In genomic region chr2:147941319-147941718, GRCm38 (mm10) we compare ENCODE assay signal across 19 mouse cellular contexts.
DNase-seq lines count a peak whose midpoint lies in the region; ATAC-seq and TF ChIP-seq lines count a peak whose summit lies in the region.
"Had no signal": no experiment of that assay in that cellular context is flagged by ENCODE, and none has a peak within 500 bp of the region (broad histone marks: within the 10 kb centered on the region; RNA-seq: fewer than 3 reads in every experiment).

No protein-coding gene starts in this region.

- intact Hi-C loops in heart, postnatal 36 days (cut with DNase I) = no loop called here

- ATAC-seq in kidney, postnatal 0 days (replicated peaks; ENCODE audit: low FRiP score, low read depth) = no peak
- ATAC-seq in embryonic facial prominence, embryonic 14.5 days (ENCODE audit: low read depth) = no peak; the same call in 1 of the 2 replicates
- ATAC-seq in stomach, embryonic 16.5 days (ENCODE audit: insufficient read depth, low FRiP score) = peak; percentile 83
- ATAC-seq: forebrain, embryonic 14.5 days had no signal

- no peaks in the 10 kb centered on the region for H3K27me3 ChIP-seq in kidney, postnatal 0 days (ENCODE audit: insufficient read depth, low read length)
- H3K27me3 ChIP-seq in kidney, adult 2 months (replicated peaks; ENCODE audit: control insufficient read depth, insufficient read depth, low read length) = no peaks in the 10 kb centered on the region
- no peaks in the 10 kb centered on the region for H3K27me3 ChIP-seq in embryonic facial prominence, embryonic 14.5 days (replicated peaks; ENCODE audit: control insufficient read depth, insufficient read depth, low read length)
- no peaks in the 10 kb centered on the region for H3K27me3 ChIP-seq in stomach, embryonic 16.5 days (ENCODE audit: control insufficient read depth, insufficient read depth, low read length)
- H3K27me3 ChIP-seq: embryonic facial prominence, embryonic 13.5 days; hindbrain, embryonic 13.5 days had no signal

- 6% methylated on average over 4 of the region's 4 CpGs for WGBS in kidney, postnatal 0 days
- WGBS in kidney, adult 2 months = 38% methylated on average over 4 of the region's 4 CpGs
- whole genome bisulfite sequencing in embryonic facial prominence, embryonic 14.5 days = 12% methylated on average over 4 of the region's 4 CpGs
- WGBS in stomach, embryonic 16.5 days = 8% methylated on average over 4 of the region's 4 CpGs

- DNase-seq in heart, adult 11 months = peak; percentile 29
- no peak for DNase-seq in heart, postnatal 36 days
- peak; percentile 38 for DNase-seq in kidney, postnatal 0 days (ENCODE audit: low spot score)
- DNase-seq in kidney, adult 2 months = no peak
- DNase-seq in embryonic facial prominence, embryonic 14.5 days (ENCODE audit: low spot score) = peak; percentile 9
- DNase-seq in urinary bladder, postnatal 14 days (ENCODE audit: low spot score) = no peak
- DNase-seq: adrenal gland, postnatal 10 days; cerebellum, adult 11 months; cerebellum, adult 8-10 months; cerebellum, postnatal 14 days; embryo, embryonic 11 days; gastrocnemius, postnatal 36 days; heart, adult 18-20 months; heart, postnatal 10 days had no signal

- no peak overlapping the region for H3K4me3 ChIP-seq in kidney, postnatal 0 days (replicated peaks; ENCODE audit: low read depth, low read length)
- H3K4me3 ChIP-seq in kidney, adult 2 months (ENCODE audit: insufficient read depth, low read depth, low read length) = no peak overlapping the region
- H3K4me3 ChIP-seq in embryonic facial prominence, embryonic 14.5 days (ENCODE audit: low read depth, low read length) = no peak overlapping the region
- no peak overlapping the region for H3K4me3 ChIP-seq in stomach, embryonic 16.5 days (replicated peaks; ENCODE audit: low read length)
- H3K4me3 ChIP-seq: embryonic facial prominence, embryonic 13.5 days; heart, embryonic 10.5 days; hindbrain, embryonic 13.5 days had no signal

- no peak overlapping the region for H3K4me2 ChIP-seq in kidney, postnatal 0 days (ENCODE audit: low read length)
- H3K4me2 ChIP-seq in embryonic facial prominence, embryonic 14.5 days (ENCODE audit: low read depth, low read length) = no peak overlapping the region
- no peak overlapping the region for H3K4me2 ChIP-seq in stomach, embryonic 16.5 days (ENCODE audit: low read depth, low read length)
- H3K4me2 ChIP-seq: embryonic facial prominence, embryonic 13.5 days; hindbrain, embryonic 13.5 days had no signal

- H3K9me3 ChIP-seq in kidney, postnatal 0 days (replicated peaks; ENCODE audit: low read length) = no peaks in the 10 kb centered on the region
- H3K9me3 ChIP-seq in embryonic facial prominence, embryonic 14.5 days (ENCODE audit: control insufficient read depth, low read length) = no peaks in the 10 kb centered on the region; the same call in 1 of the 2 replicates
- no peaks in the 10 kb centered on the region for H3K9me3 ChIP-seq in stomach, embryonic 16.5 days (replicated peaks; ENCODE audit: control insufficient read depth, low read length)
- H3K9me3 ChIP-seq: embryonic facial prominence, embryonic 13.5 days; heart, embryonic 10.5 days had no signal

- TF ChIP-seq CTCF in kidney, postnatal 0 days (IDR thresholded peaks at IDR 0.05; ENCODE audit: low read depth) = no peak
- TF ChIP-seq CTCF in kidney, adult 2 months (conservative IDR thresholded peaks at IDR 0.05; ENCODE audit: insufficient read depth, insufficient read length, low read depth, low read length) = no peak

- no peaks in the 10 kb centered on the region for H3K4me1 ChIP-seq in kidney, postnatal 0 days (replicated peaks; ENCODE audit: insufficient read depth, low read length)
- H3K4me1 ChIP-seq in kidney, adult 2 months (ENCODE audit: control insufficient read depth, insufficient read depth, low read length) = no peaks in the 10 kb centered on the region
- H3K4me1 ChIP-seq in embryonic facial prominence, embryonic 14.5 days (ENCODE audit: control insufficient read depth, insufficient read depth, low read length) = no peaks in the 10 kb centered on the region
- H3K4me1 ChIP-seq in stomach, embryonic 16.5 days (ENCODE audit: control insufficient read depth, insufficient read depth, low read length) = no peaks in the 10 kb centered on the region
- H3K4me1 ChIP-seq: embryonic facial prominence, embryonic 13.5 days; heart, embryonic 10.5 days; hindbrain, embryonic 13.5 days had no signal

- H3K27ac ChIP-seq in kidney, postnatal 0 days = no peak overlapping the region
- no peak overlapping the region for H3K27ac ChIP-seq in kidney, adult 2 months (ENCODE audit: insufficient read depth, low read depth, low read length)
- no peak overlapping the region for H3K27ac ChIP-seq in embryonic facial prominence, embryonic 14.5 days (replicated peaks; ENCODE audit: low read depth, low read length)
- peak overlapping the region; percentile 16 for H3K27ac ChIP-seq in stomach, embryonic 16.5 days (ENCODE audit: low read length)
- H3K27ac ChIP-seq: embryonic facial prominence, embryonic 13.5 days; heart, embryonic 10.5 days; hindbrain, embryonic 13.5 days had no signal

- H3K9ac ChIP-seq in kidney, postnatal 0 days (ENCODE audit: low read depth, low read length) = no peak overlapping the region
- H3K9ac ChIP-seq in embryonic facial prominence, embryonic 14.5 days (ENCODE audit: low read depth, low read length) = no peak overlapping the region
- H3K9ac ChIP-seq in stomach, embryonic 16.5 days (ENCODE audit: low read length) = no peak overlapping the region
- H3K9ac ChIP-seq: embryonic facial prominence, embryonic 13.5 days; hindbrain, embryonic 13.5 days had no signal

- TF ChIP-seq POLR2A in kidney, adult 2 months (IDR thresholded peaks at IDR 0.05; ENCODE audit: low read depth, low read length) = no peak

- H3K36me3 ChIP-seq in kidney, postnatal 0 days (ENCODE audit: insufficient read depth, low read length) = no peaks in the 10 kb centered on the region
- no peaks in the 10 kb centered on the region for H3K36me3 ChIP-seq in kidney, adult 2 months (ENCODE audit: control insufficient read depth, insufficient read depth, low read length)
- H3K36me3 ChIP-seq in embryonic facial prominence, embryonic 14.5 days (ENCODE audit: control insufficient read depth, insufficient read depth, low read length) = no peaks in the 10 kb centered on the region
- no peaks in the 10 kb centered on the region for H3K36me3 ChIP-seq in stomach, embryonic 16.5 days (ENCODE audit: control insufficient read depth, insufficient read depth, low read length)
- H3K36me3 ChIP-seq: embryonic facial prominence, embryonic 13.5 days; heart, embryonic 10.5 days; hindbrain, embryonic 13.5 days had no signal

Comparison
In these comparisons a context has a peak if more than half of its experiments do, and no peak if none do; other contexts are left out.
1. DNase-seq: peak in heart, adult 11 months (single experiment), kidney, postnatal 0 days (single experiment) and embryonic facial prominence, embryonic 14.5 days (single experiment); none in heart, postnatal 36 days (0 of 2), kidney, adult 2 months (single experiment) and urinary bladder, postnatal 14 days (single experiment).